Mouse (Mus musculus) neural tube, embryonic 14.5 days (tissue): ENCODE measurements around the gene Rgs12. TPM values are rescaled to one million over a fixed set of nuclear protein-coding genes. Genes with fewer than 3 reads are reported as not detected.

Source experiments
- ATAC-seq: fragments of 200-750 bp; cut with Nextera tagmentation; 2 replicates; pipeline ENCODE4 v1.8.0; 2017; ENCODE audit warnings: low read depth, mild to moderate bottlenecking, moderate TSS enrichment, moderate library complexity
- H3K27ac ChIP-seq: fragments of 300-500 bp; sonication (generic); 2 replicates; pipeline ENCODE4 v1.5.1; 2014; ENCODE audit warnings: low read depth, mild to moderate bottlenecking, control low read depth, low read length, moderate library complexity, mixed read lengths
- H3K27me3 ChIP-seq: fragments of 300-500 bp; sonication (generic); 2 replicates; pipeline ENCODE4 v1.6.1; 2014; ENCODE audit warnings: low read length; ENCODE audit not compliant: control insufficient read depth, insufficient read depth
- H3K36me3 ChIP-seq: fragments of 300-500 bp; sonication (generic); 2 replicates; pipeline ENCODE4 v1.6.1; 2014; ENCODE audit warnings: low read length, mixed read lengths; ENCODE audit not compliant: control insufficient read depth, insufficient read depth
- H3K4me1 ChIP-seq: fragments of 300-500 bp; sonication (generic); 2 replicates; pipeline ENCODE4 v1.6.1; 2014; ENCODE audit warnings: low read length; ENCODE audit not compliant: control insufficient read depth, insufficient read depth
- H3K4me2 ChIP-seq: fragments of 300-500 bp; sonication (generic); 2 replicates; pipeline ENCODE4 v1.6.1; 2014; ENCODE audit warnings: mild to moderate bottlenecking, low read depth, low read length, control low read depth
- H3K4me3 ChIP-seq: fragments of 300-500 bp; sonication (generic); 2 replicates; pipeline ENCODE4 v1.5.1; 2014; ENCODE audit warnings: low read depth, low read length, control low read depth, mixed read lengths
- H3K9ac ChIP-seq: fragments of 300-500 bp; sonication (generic); replicated peaks from 2 replicates; pipeline ENCODE4 v1.6.1; 2014; ENCODE audit warnings: low read depth, mild to moderate bottlenecking, control low read depth, low read length, mixed read lengths
- H3K9me3 ChIP-seq: fragments of 300-500 bp; sonication (generic); 2 replicates; pipeline ENCODE4 v1.6.1; 2016; ENCODE audit warnings: low read length; ENCODE audit not compliant: control insufficient read depth
- WGBS: fragments of 180-500 bp; shearing (Covaris S2); extraction: QIAGEN DNeasy Blood & Tissue Kit; methylation state at CpG from one replicate; pipeline ENCODE4 v1.1.7; 2014; 5-methylcytosine and 5-hydroxymethylcytosine counted together
- polyA plus RNA-seq: library from polyadenylated mRNA; unstranded; fragments of >200 nt; fragmentation: Nextera tagmentation; extraction: Ambion mirVana; gene quantifications from 2 replicates; pipeline ENCODE4 v1.2.1, GENCODE M21; 2014

The Rgs12 gene
- polyA plus RNA-seq, 1 experiment from 2014 or later = 31.6 TPM

DNA sequence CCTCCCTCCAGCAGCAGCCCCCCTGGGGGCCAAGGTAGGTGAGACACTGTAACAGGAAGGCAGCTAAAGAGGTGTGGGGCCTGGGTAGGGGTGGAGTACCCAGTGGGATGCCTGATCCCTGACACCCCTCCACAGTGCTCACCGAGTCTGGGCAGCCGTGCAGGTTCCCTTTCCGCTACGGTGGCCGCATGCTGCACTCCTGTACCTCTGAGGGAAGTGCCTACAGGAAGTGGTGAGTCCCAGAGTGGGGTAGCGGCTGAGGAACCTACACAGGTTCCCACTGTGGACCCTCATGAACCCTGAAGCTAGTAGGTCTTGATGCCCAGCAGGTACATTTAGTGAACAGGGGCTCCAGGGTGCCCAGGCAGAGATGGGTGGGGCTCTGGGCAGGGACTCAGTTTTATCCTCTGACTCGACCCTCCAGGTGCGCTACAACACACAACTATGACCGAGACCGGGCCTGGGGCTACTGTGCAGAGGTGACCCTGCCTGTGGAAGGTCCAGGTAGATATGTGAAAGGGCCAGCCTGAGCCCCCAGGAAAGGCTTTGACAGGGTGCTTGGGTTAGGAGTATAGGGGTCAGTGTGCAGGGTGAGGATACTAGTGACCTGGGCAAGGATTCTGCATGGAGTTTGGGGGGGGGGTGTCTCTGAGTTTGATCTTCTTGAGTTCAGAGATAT lies 93.3 kb downstream of the Rgs12 start:
- Histone ChIP-seq H3K4me1 (no peaks in the 10 kb centered on the region), H3K27me3 (no peaks in the 10 kb centered on the region), H3K27ac (no peak overlapping the region), H3K9me3 (no peaks in the 10 kb centered on the region), H3K4me2 (no peak overlapping the region), H3K36me3 (no peaks in the 10 kb centered on the region), H3K9ac (no peak overlapping the region), H3K4me3 (no peak overlapping the region)
- ATAC-seq = peak; percentile 22; the same call in 1 of the 2 replicates
- 77% methylated on average over 10 of the region's 10 CpGs for WGBS

- 41% methylated on average over 1 of the region's 1 CpGs for WGBS
- no peak overlapping the region for H3K9ac ChIP-seq
- no peak overlapping the region for H3K4me3 ChIP-seq
- no peaks in the 10 kb centered on the region for H3K9me3 ChIP-seq
- H3K4me1 ChIP-seq = no peaks in the 10 kb centered on the region
- H3K36me3 ChIP-seq = no peaks in the 10 kb centered on the region
- H3K4me2 ChIP-seq = no peak overlapping the region
- peak; percentile 88 for ATAC-seq
- H3K27me3 ChIP-seq = no peaks in the 10 kb centered on the region
- no peak overlapping the region for H3K27ac ChIP-seq
These were observed 93.8 kb downstream of the Rgs12 start for GRCm38 (mm10) chr5:35043110-35043451.

GRCm38 (mm10) chr5:35050541-35050940 lies 101.3 kb downstream of the Rgs12 start:
- Histone ChIP-seq H3K27me3 (no peaks in the 10 kb centered on the region), H3K4me3 (no peak overlapping the region), H3K36me3 (no peaks in the 10 kb centered on the region), H3K9ac (no peak overlapping the region), H3K9me3 (no peaks in the 10 kb centered on the region), H3K4me2 (no peak overlapping the region), H3K27ac (no peak overlapping the region), H3K4me1 (no peaks in the 10 kb centered on the region)
- 80% methylated on average over 5 of the region's 5 CpGs for WGBS
- no peak for ATAC-seq

DNA sequence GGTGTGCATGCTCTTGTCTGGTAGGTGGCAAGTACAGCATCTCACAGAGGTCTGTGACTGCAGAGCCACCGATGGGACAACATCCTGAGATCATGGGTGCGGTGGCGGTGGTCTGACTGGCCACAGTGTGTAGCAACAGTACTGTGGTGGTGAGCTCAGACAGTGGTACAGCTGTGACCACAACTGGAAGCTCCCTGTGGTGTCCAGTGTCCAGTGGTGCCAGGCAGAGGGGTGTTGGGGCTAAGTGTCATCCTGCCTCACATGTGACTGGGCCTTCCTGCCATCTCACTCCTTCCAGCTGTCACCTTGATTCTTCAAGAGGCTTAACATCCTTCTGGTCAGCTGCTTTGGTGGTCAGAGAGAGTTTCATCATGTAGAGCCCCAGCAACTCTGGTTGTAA lies 105.4 kb downstream of the Rgs12 start:
- Histone ChIP-seq H3K36me3 (no peaks in the 10 kb centered on the region), H3K9me3 (no peaks in the 10 kb centered on the region), H3K27ac (no peak overlapping the region), H3K9ac (no peak overlapping the region), H3K4me1 (no peaks in the 10 kb centered on the region), H3K27me3 (no peaks in the 10 kb centered on the region), H3K4me2 (no peak overlapping the region), H3K4me3 (no peak overlapping the region)
- 82% methylated on average over 3 of the region's 3 CpGs for WGBS
- ATAC-seq = no peak

DNA sequence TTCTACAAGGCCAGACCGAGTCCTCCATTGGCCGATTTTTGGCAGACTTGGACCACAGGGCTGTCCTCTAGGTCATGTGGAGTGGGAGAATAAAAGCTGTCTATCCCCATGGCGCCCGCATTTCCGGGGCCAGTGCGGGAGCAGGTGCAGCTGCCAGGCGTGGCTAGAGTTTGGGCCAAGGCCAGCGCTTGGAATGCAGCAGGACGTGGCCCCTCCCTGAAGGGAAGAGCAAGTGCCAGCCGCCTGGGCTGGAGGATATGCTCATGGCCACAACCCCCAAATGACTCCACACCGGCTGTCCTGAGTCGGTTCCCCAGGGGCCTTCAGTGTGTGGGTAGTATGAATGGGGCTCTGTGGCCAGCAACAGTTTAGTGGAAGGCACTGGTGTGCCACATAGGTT lies 105.8 kb downstream of the Rgs12 start:
- Histone ChIP-seq H3K27ac (no peak overlapping the region), H3K9ac (no peak overlapping the region), H3K4me2 (no peak overlapping the region), H3K27me3 (no peaks in the 10 kb centered on the region), H3K4me1 (no peaks in the 10 kb centered on the region), H3K36me3 (no peaks in the 10 kb centered on the region), H3K4me3 (no peak overlapping the region), H3K9me3 (no peaks in the 10 kb centered on the region)
- peak; percentile 35; the same call in 1 of the 2 replicates for ATAC-seq
- WGBS = 55% methylated on average over 12 of the region's 12 CpGs

GRCm38 (mm10) chr5:35056604-35057432 lies 107.6 kb downstream of the Rgs12 start, which contains the start of gene Dok7:
Gene Dok7 (plus strand): TSS chr5:35056766.
- no peaks in the 10 kb centered on the region for H3K36me3 ChIP-seq
- H3K9me3 ChIP-seq = no peaks in the 10 kb centered on the region
- ATAC-seq = peak; percentile 78
- H3K27me3 ChIP-seq = no peaks in the 10 kb centered on the region
- peak within 1 kb of the TSS; percentile 63 for H3K9ac ChIP-seq
- H3K4me3 ChIP-seq = peak within 1 kb of the TSS; percentile 56
- H3K27ac ChIP-seq = 0 out of 2 replicates have a peak within 1 kb of the TSS, but pooled peaks have one; percentile 16
- WGBS = under 1% methylated on average over 55 of the region's 74 CpGs
- H3K4me1 ChIP-seq = no peaks in the 10 kb centered on the region
- H3K4me2 ChIP-seq = peak within 1 kb of the TSS; percentile 94

DNA sequence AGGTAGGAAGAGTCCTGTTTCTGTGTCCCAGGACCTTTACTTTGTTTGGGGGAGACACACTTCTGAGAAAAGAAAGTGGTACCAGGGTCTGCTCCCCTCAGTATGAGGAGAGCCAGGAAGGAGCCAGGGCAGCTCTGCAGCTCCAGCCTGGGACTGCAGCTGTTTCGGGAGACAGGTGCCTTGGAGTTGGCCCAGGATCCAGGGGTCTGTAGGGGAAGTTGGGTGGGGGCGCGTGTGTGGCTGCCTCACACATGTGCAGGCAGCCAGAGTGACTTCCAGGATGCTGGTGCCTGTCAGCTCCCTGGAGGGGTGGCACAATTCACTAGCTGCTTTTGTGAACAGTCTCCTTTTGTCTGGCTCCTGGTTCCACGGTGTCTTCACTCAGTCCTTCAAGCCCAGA lies 108.3 kb downstream of the Rgs12 start:
- no peak for ATAC-seq
- Histone ChIP-seq H3K9ac (peak overlapping the region; percentile 63), H3K4me1 (no peaks in the 10 kb centered on the region), H3K27ac (no peak overlapping the region), H3K27me3 (no peaks in the 10 kb centered on the region), H3K4me3 (peak overlapping the region; percentile 56), H3K36me3 (no peaks in the 10 kb centered on the region), H3K4me2 (peak overlapping the region; percentile 94), H3K9me3 (no peaks in the 10 kb centered on the region)
- WGBS = 20% methylated on average over 2 of the region's 4 CpGs

DNA sequence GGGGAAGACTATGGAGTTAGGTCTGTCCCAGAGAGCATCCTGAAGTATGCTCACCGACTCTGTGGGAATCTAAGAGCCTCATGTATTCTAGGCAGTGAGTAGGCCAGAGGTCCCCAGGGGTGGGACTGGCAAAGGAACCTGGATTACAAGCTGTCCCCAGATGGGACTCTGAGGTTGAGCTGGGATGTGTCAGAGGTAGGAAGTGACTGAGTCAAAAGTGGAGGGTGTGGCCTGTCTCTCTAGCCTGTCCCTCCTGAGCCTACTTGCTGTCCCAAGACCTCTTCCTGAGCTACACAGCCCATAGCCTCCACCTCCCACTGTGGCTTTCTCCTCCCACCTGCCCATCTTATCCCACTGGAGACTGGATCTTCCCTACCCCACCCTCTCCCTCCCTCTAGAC lies 109.0 kb downstream of the Rgs12 start:
- H3K4me2 ChIP-seq = peak overlapping the region; percentile 94

GRCm38 (mm10) chr5:35060098-35060497 lies 110.9 kb downstream of the Rgs12 start:
- no peaks in the 10 kb centered on the region for H3K9me3 ChIP-seq
- WGBS = 75% methylated on average over 3 of the region's 3 CpGs
- H3K4me1 ChIP-seq = no peaks in the 10 kb centered on the region
- no peak for ATAC-seq
- no peak overlapping the region for H3K27ac ChIP-seq
- no peaks in the 10 kb centered on the region for H3K27me3 ChIP-seq
- H3K4me3 ChIP-seq = no peak overlapping the region
- no peak overlapping the region for H3K9ac ChIP-seq
- no peak overlapping the region for H3K4me2 ChIP-seq
- no peaks in the 10 kb centered on the region for H3K36me3 ChIP-seq

More for the DNA sequence above, 109.0 kb downstream of the Rgs12 start:
- Histone ChIP-seq H3K27ac (no peak overlapping the region), H3K9ac (no peak overlapping the region), H3K9me3 (no peaks in the 10 kb centered on the region), H3K4me3 (peak overlapping the region; percentile 56; the same call in 1 of the 2 replicates), H3K27me3 (no peaks in the 10 kb centered on the region), H3K4me1 (no peaks in the 10 kb centered on the region), H3K36me3 (no peaks in the 10 kb centered on the region)
- no peak for ATAC-seq
- 92% methylated on average over 1 of the region's 1 CpGs for WGBS
